Mouse (Mus musculus) intestine, embryonic 16.5 days (tissue): Measurements from ENCODE around the gene Rpl37a. TPM values are rescaled to one million over a fixed set of nuclear protein-coding genes. Genes with fewer than 3 reads are reported as not detected.

Experiments used
- ATAC-seq: fragments of 200-750 bp; cut with Nextera tagmentation; 2 replicates; pipeline ENCODE4 v1.8.0; 2017; ENCODE audit warnings: moderate TSS enrichment, moderate library complexity
- H3K27ac ChIP-seq: fragments of 300-500 bp; sonication (generic); 2 replicates; pipeline ENCODE4 v1.5.1; 2014; ENCODE audit warnings: mild to moderate bottlenecking, low read length
- H3K27me3 ChIP-seq: fragments of 300-500 bp; sonication (generic); replicated peaks from 2 replicates; pipeline ENCODE4 v1.6.1; 2014; ENCODE audit warnings: low read length, control low read depth, mixed read lengths; ENCODE audit not compliant: control insufficient read depth, insufficient read depth
- H3K36me3 ChIP-seq: fragments of 300-500 bp; sonication (generic); 2 replicates; pipeline ENCODE4 v1.6.1; 2014; ENCODE audit warnings: low read length, control low read depth; ENCODE audit not compliant: control insufficient read depth, insufficient read depth
- H3K4me1 ChIP-seq: fragments of 300-500 bp; sonication (generic); 2 replicates; pipeline ENCODE4 v1.6.1; 2014; ENCODE audit warnings: low read length, control low read depth, mixed read lengths; ENCODE audit not compliant: control insufficient read depth, insufficient read depth
- H3K4me2 ChIP-seq: fragments of 300-500 bp; sonication (generic); 2 replicates; pipeline ENCODE4 v1.6.1; 2014; ENCODE audit warnings: low read depth, low read length, control low read depth
- H3K4me3 ChIP-seq: fragments of 300-500 bp; sonication (generic); 2 replicates; pipeline ENCODE4 v1.5.1; 2014; ENCODE audit warnings: mild to moderate bottlenecking, low read length
- H3K9ac ChIP-seq: fragments of 300-500 bp; sonication (generic); 2 replicates; pipeline ENCODE4 v1.6.1; 2014; ENCODE audit warnings: low read depth, low read length
- H3K9me3 ChIP-seq: fragments of 300-500 bp; sonication (generic); 2 replicates; pipeline ENCODE4 v1.6.1; 2016; ENCODE audit warnings: low read length, control low read depth; ENCODE audit not compliant: control insufficient read depth
- WGBS: fragments of 180-500 bp; shearing (Covaris S2); extraction: QIAGEN DNeasy Blood & Tissue Kit; methylation state at CpG from one replicate; pipeline ENCODE4 v1.1.7; 2014; 5-methylcytosine and 5-hydroxymethylcytosine counted together
- polyA plus RNA-seq: library from polyadenylated mRNA; unstranded; fragments of >200 nt; fragmentation: Nextera tagmentation; extraction: Ambion mirVana; gene quantifications from 2 replicates; pipeline ENCODE4 v1.2.1, GENCODE M21; 2015

Gene Rpl37a
- polyA plus RNA-seq, 1 experiment from 2014 or later = 1,622 TPM

- H3K36me3 ChIP-seq = no peaks in the 10 kb centered on the region
- H3K9ac ChIP-seq = no peak overlapping the region
- H3K4me2 ChIP-seq = no peak overlapping the region
- H3K27me3 ChIP-seq = no peaks in the 10 kb centered on the region
- ATAC-seq = no peak
- 71% methylated on average over 7 of the region's 7 CpGs for WGBS
- no peaks in the 10 kb centered on the region for H3K4me1 ChIP-seq
- no peak overlapping the region for H3K27ac ChIP-seq
- H3K4me3 ChIP-seq = no peak overlapping the region
- no peaks in the 10 kb centered on the region for H3K9me3 ChIP-seq
These were observed 40.3 kb downstream of the Rpl37a start for GRCm38 (mm10) chr1:72751371-72751781.

GRCm38 (mm10) chr1:72753211-72753610, 42.1 kb downstream of the Rpl37a start:
- no peak for ATAC-seq
- no peaks in the 10 kb centered on the region for H3K36me3 ChIP-seq
- WGBS = 83% methylated on average over 6 of the region's 6 CpGs

GRCm38 (mm10) chr1:72755227-72755626, 44.1 kb downstream of the Rpl37a start:
- H3K27ac ChIP-seq = no peak overlapping the region
- H3K9me3 ChIP-seq = no peaks in the 10 kb centered on the region
- no peak overlapping the region for H3K9ac ChIP-seq
- no peaks in the 10 kb centered on the region for H3K36me3 ChIP-seq
- H3K4me2 ChIP-seq = no peak overlapping the region
- H3K4me1 ChIP-seq = no peaks in the 10 kb centered on the region
- no peak overlapping the region for H3K4me3 ChIP-seq
- H3K27me3 ChIP-seq = no peaks in the 10 kb centered on the region
- ATAC-seq = no peak
- WGBS = 84% methylated on average over 8 of the region's 8 CpGs

More at GRCm38 (mm10) chr1:72753211-72753610, 42.1 kb downstream of the Rpl37a start:
- H3K27me3 ChIP-seq = no peaks in the 10 kb centered on the region
- H3K9ac ChIP-seq = no peak overlapping the region
- H3K4me2 ChIP-seq = no peak overlapping the region
- H3K4me3 ChIP-seq = no peak overlapping the region
- no peak overlapping the region for H3K27ac ChIP-seq
- no peaks in the 10 kb centered on the region for H3K9me3 ChIP-seq
- H3K4me1 ChIP-seq = no peaks in the 10 kb centered on the region

GRCm38 (mm10) chr1:72755801-72756200, 44.7 kb downstream of the Rpl37a start:
- H3K4me3 ChIP-seq = no peak overlapping the region
- no peaks in the 10 kb centered on the region for H3K9me3 ChIP-seq
- no peak overlapping the region for H3K27ac ChIP-seq
- no peak for ATAC-seq
- no peak overlapping the region for H3K9ac ChIP-seq
- H3K27me3 ChIP-seq = no peaks in the 10 kb centered on the region
- WGBS = 43% methylated on average over 2 of the region's 2 CpGs
- H3K4me2 ChIP-seq = no peak overlapping the region
- H3K4me1 ChIP-seq = no peaks in the 10 kb centered on the region
- H3K36me3 ChIP-seq = no peaks in the 10 kb centered on the region

GRCm38 (mm10) chr1:72759758-72760157, 48.7 kb downstream of the Rpl37a start:
- no peak overlapping the region for H3K4me3 ChIP-seq
- H3K9ac ChIP-seq = no peak overlapping the region
- H3K36me3 ChIP-seq = no peaks in the 10 kb centered on the region
- H3K4me1 ChIP-seq = no peaks in the 10 kb centered on the region
- H3K27me3 ChIP-seq = no peaks in the 10 kb centered on the region
- no peak overlapping the region for H3K4me2 ChIP-seq
- no peak for ATAC-seq
- H3K9me3 ChIP-seq = no peaks in the 10 kb centered on the region
- 83% methylated on average over 6 of the region's 6 CpGs for WGBS
- no peak overlapping the region for H3K27ac ChIP-seq

Other genes starting within 250 kb of the Rpl37a start
- gene March4, start 174.4 kb upstream of the Rpl37a start, polyA plus RNA-seq = 0.27 and 0.32 TPM in 2 replicates
- 16.2 and 16.4 TPM in 2 replicates for gene Smarcal1, start 128.0 kb upstream of the Rpl37a start, polyA plus RNA-seq
- gene Ankar, start 10.7 kb upstream of the Rpl37a start, polyA plus RNA-seq = not detected in 2 replicates
- gene Igfbp2, start 113.2 kb downstream of the Rpl37a start, polyA plus RNA-seq = 127 and 139 TPM in 2 replicates
- 25.7 and 27.8 TPM in 2 replicates for gene Igfbp5, start 163.6 kb downstream of the Rpl37a start, polyA plus RNA-seq